Mouse (Mus musculus) heart, adult 11 months (tissue): ENCODE results near the gene Nalcn.
"Not testable (repeated sequence)": the region's sequence is repeated elsewhere in the genome, so short reads cannot be mapped to it uniquely, and the experiment has no call there.

Experiments used
- DNase-seq: peaks from one replicate; pipeline ENCODE4 v3.0.0; 2022

Nalcn gene

GRCm38 (mm10) chr14:123626501-123627179 lies at the start of gene Nalcn:
Gene Nalcn (minus strand): TSS chr14:123627144.
- DNase-seq, result peak; percentile 88

GRCm38 (mm10) chr14:123671076-123671475 lies 44.1 kb upstream of the Nalcn start:
- not testable (repeated sequence) for DNase-seq

- no peak for DNase-seq
These were observed 37.5 kb upstream of the Nalcn start for GRCm38 (mm10) chr14:123664451-123664850.

- DNase-seq, result no peak
These were observed 36.3 kb upstream of the Nalcn start for GRCm38 (mm10) chr14:123663206-123663605.

- DNase-seq, result no peak
These were observed 35.4 kb upstream of the Nalcn start for GRCm38 (mm10) chr14:123662386-123662785.

GRCm38 (mm10) chr14:123661091-123661491 lies 34.1 kb upstream of the Nalcn start:
- DNase-seq, result peak; percentile 93

GRCm38 (mm10) chr14:123659921-123660385 lies 33.0 kb upstream of the Nalcn start, which contains the start of gene Itgbl1:
Gene Itgbl1 (plus strand): TSS chr14:123659971.
- DNase-seq, result peak; percentile 94

- no peak for DNase-seq
These were observed 227 bp upstream of the Nalcn start for GRCm38 (mm10) chr14:123627180-123627562.

- no peak for DNase-seq
These were observed 4.0 kb downstream of the Nalcn start for GRCm38 (mm10) chr14:123622969-123623368.

GRCm38 (mm10) chr14:123595265-123595664 lies 31.7 kb downstream of the Nalcn start:
- DNase-seq, result no peak

- no peak for DNase-seq
These were observed 39.5 kb downstream of the Nalcn start for GRCm38 (mm10) chr14:123587412-123587811.

GRCm38 (mm10) chr14:123582433-123582832 lies 44.5 kb downstream of the Nalcn start:
- peak; percentile 61 for DNase-seq

- DNase-seq, result no peak
These were observed 51.6 kb downstream of the Nalcn start for GRCm38 (mm10) chr14:123575356-123575755.

GRCm38 (mm10) chr14:123574936-123575335 lies 52.0 kb downstream of the Nalcn start:
- no peak for DNase-seq

GRCm38 (mm10) chr14:123566599-123566998 lies 60.3 kb downstream of the Nalcn start:
- DNase-seq, result no peak

- DNase-seq, result no peak
These were observed 71.4 kb downstream of the Nalcn start for GRCm38 (mm10) chr14:123555533-123555932.

GRCm38 (mm10) chr14:123554936-123555335 lies 72.0 kb downstream of the Nalcn start:
- no peak for DNase-seq

GRCm38 (mm10) chr14:123542362-123542761 lies 84.6 kb downstream of the Nalcn start:
- DNase-seq, result no peak

GRCm38 (mm10) chr14:123535636-123536035 lies 91.3 kb downstream of the Nalcn start:
- DNase-seq, result no peak

- peak; percentile 86 for DNase-seq
These were observed 93.9 kb downstream of the Nalcn start for GRCm38 (mm10) chr14:123533000-123533399.

- peak; percentile 97 for DNase-seq
These were observed 95.7 kb downstream of the Nalcn start for GRCm38 (mm10) chr14:123531271-123531670.

- no peak for DNase-seq
These were observed 97.8 kb downstream of the Nalcn start for GRCm38 (mm10) chr14:123529143-123529542.

- DNase-seq, result no peak
These were observed 113.4 kb downstream of the Nalcn start for GRCm38 (mm10) chr14:123513376-123514141.

- no peak for DNase-seq
These were observed 114.0 kb downstream of the Nalcn start for GRCm38 (mm10) chr14:123512923-123513322.
